Mouse (Mus musculus): Measurements from ENCODE around the gene Gm21650.
"Not testable (repeated sequence)": the region's sequence is repeated elsewhere in the genome, so short reads cannot be mapped to it uniquely, and the experiment has no call there.

Gm21650 gene

GRCm38 (mm10) chrY:77692508-77692907 is at the start of gene Gm21650:
TSS of gene Gm21650 (plus strand) at chrY:77692808.
- DNase-seq (ENCODE audit: low read depth, low spot score), result not testable (repeated sequence)
